Mouse (Mus musculus) liver (tissue): ENCODE data around the gene Gm13277.
"Not testable (repeated sequence)": the region's sequence is repeated elsewhere in the genome, so short reads cannot be mapped to it uniquely, and the experiment has no call there.

Source experiments
- DNase-seq: peaks from one replicate; pipeline ENCODE4 v3.0.0-alpha.2; 2020; ENCODE audit warnings: mixed read lengths

Gene Gm13277

DNA sequence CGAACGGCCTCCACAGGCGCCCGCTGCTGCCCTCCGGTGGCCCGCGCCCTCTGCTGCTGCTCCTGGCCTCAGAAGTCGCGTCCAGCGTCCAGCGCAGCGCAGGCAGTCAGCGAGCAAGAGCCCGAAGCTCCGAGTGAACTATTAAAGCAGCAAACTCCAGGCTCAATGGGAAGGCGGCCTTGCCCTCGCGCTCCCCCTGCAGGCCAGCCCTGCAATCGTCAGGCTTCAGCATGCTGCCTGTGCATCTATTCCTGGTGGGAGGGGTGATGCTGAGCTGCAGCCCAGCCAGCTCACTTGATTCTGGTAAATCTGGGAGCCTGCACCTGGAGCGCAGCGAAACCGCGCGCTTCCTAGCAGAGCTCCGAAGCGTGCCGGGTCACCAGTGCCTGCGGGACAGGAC, at the start of gene Gm13277:
Gene Gm13277 (plus strand): TSS at position 231 of the 400 bp plus-strand sequence.
- not testable (repeated sequence) for DNase-seq

DNA sequence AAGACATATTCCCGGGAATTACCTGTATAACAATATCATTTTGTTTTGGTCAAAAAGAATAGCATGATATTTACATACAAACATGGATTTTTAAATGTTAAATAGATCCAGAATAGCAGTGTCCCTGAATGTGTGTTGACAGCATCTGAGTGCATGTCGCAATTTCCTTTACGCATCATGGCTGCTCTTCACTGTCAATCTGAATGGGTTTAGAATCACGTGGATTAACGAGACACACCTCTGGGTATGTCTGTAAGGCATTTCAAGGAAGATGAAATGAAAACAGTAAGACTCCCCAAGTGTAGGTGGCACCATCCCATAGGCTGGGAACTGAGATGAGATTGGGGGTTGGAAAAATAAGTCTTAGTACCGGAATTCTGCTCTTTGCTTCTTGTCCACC, 49.4 kb upstream of the Gm13277 start:
- no peak for DNase-seq

DNA sequence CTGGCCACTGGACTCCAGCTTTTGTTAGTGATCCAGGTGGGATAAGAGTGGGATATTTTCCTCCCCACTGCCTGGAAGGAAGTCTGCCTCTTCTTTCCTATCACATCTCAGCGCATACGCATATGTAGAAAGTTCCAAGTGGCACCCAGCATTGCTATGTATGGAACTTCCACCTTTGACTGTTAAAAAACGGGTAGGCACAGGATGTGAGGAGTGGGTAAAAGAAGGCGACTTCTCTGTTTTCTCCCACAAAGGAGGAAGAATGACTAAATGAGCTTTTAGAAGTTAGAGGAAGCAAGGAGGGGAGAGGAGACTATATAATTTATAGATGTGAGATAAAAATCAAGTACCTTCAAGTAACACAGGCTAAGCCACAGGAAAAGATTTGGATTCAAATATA, 47.0 kb upstream of the Gm13277 start:
- DNase-seq, result no peak

DNA sequence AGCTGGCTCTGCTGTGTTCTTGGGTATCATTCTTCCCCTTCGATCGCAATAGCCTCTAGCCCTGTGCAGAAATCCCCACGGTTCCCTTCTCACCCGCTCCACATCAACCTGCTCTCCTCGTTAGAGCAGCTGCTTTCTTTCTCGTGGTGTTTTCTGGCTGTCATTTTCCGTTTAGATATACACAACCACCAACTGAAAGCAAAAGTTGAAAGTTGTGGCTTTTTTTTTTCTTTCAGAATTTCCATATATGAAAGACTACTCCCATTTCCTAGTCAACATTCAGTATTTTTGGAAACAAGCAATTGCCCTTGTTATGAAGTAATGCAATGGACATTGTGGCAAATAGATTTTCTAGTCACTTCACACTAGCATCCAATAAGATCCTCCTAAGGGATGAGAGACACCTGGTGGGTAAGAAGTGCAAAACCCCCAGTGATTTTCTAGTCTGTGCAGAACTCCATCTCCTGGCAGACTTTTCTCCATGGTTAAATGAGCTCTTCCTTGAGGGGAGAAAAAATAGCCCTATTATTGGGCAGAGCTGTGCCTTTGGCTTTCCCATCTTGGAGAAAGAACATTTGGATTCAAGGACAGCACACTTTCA, 45.6 kb upstream of the Gm13277 start:
- DNase-seq, result no peak

DNA sequence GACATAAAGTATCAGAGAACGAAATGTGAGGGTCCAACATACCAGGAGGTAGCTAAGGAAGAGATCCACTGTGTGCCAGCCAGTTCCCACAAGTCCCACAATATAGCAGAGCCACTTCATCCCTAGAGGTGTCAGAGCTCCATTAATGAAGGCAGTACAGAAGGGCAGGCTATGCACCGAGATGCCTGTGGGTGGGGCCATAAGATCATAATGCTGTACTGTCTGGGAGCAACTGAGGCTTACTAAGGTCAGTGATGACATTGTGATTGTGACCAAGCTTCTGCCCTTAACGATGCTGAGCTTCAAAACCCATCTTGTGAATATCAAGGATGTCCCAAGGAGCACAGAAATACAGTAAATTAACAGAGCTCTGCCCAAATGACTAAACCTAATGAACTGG, 44.2 kb upstream of the Gm13277 start:
- DNase-seq, result no peak

DNA sequence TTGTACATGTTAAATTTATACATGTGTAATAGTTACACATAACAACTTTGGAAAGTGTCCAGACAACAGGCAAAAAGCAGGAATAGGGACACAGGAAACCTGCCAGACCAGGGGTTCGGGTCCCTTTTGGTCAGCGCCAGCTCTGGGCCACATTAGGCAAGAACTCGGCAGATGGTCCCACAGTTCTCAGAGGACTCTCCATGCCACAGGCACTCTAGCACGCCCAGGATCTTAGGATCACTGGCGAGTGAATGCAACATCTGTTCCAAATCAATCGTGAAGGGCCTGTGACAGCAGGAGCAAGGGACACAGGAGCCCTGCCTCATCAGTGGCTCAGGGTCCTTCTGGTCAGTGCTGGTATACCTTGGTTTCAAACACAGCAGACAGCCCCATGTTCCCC, 38.5 kb upstream of the Gm13277 start:
- no peak for DNase-seq

DNA sequence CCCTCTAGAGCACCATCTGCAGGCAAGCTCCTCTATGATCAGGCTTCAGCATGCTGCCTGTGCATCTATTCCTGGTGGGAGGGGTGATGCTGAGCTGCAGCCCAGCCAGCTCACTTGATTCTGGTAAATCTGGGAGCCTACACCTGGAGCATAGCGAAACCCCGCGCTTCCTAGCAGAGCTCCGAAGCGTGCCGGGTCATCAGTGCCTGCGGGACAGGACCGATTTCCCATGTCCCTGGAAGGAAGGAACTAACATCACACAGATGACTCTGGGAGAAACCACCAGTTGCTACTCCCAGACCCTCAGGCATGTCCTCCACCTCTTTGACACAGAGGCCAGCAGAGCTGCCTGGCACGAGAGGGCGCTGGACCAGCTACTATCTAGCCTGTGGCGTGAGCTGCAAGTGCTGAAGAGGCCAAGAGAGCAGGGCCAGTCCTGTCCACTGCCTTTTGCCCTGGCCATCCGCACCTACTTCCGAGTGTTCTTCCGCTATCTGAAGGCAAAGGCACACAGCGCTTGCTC, 33.6 kb upstream of the Gm13277 start, which contains the start of gene Gm13271:
Gene Gm13271 (plus strand): TSS at position 51 of the 523 bp plus-strand sequence.
- DNase-seq, result not testable (repeated sequence)

DNA sequence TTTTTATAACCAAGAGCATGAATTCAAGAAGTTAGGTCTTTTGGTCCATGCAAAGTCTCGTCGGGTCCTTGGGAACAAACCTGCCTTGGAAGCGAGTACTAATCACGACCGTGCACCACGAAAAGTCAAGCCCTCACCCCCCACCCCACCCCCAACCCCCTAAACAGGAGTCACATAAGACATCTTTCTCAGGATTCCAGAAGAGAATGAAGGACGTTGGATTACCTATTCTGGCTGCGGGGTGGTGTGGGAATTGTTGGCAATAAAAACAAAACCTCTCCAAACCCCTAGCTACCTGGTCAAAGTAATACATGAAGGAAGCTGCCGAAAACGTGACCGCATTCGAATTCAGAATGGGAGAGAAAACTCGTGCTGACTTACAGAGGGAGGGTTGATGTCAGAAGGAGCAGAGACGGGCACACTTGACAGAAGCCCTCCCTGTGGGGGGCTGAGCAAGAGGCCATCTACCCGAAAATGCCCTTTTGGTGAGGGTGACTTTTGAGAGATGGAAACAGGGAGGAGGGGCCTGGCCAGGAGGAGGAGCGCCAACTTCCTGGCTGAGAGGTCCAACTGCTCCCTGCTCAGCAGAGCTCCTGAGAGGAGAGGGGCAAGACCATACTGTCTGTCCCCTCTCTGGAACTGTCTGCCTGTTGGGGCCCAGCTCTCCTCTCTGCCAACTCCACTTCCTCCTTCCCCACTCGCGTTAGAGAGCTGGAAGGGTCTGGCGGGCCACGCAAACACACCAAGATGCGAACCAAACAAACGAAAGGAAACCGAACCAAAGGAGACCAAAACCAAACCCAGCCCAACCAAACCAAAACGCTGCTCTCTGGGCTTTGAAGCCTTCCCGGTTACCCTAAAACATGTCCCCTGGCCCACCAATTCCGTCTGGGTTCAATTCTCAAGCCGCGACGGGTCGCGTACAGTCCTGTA, 31.6 kb upstream of the Gm13277 start:
- DNase-seq, result not testable (repeated sequence)

DNA sequence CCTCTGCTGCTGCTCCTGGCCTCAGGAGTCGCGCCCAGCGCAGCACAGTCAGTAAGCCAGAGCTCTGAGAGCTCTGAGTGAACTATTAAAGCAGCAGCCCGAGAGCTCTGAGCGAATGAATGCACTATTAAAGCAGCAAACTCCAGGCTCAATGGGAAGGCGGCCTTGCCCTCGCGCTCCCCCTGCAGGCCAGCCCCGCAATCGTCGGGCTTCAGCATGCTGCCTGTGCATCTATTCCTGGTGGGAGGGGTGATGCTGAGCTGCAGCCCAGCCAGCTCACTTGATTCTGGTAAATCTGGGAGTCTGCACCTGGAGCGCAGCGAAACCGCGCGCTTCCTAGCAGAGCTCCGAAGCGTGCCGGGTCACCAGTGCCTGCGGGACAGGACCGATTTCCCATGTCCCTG, 30.8 kb upstream of the Gm13277 start:
- peak; percentile 78 for DNase-seq

DNA sequence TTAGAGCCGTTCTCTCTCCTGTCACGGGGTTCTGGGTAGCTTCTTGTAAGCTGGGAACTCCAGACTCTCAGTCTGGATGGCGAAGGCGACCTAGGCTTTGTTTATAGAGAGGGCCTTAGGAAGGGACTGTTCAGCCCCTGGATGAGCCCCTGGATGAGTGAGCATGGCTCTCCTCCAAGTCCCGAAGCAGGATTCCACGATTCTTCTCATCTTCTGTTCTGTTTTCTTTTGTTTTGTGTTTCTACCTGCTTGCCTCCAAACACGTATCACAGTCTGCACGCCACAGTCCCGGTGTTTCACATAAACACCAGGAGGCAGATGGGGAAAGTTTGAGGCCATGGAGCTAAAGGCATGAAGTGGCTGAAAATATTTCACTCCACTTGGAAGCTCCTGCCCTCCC, 29.7 kb upstream of the Gm13277 start:
- not testable (repeated sequence) for DNase-seq

DNA sequence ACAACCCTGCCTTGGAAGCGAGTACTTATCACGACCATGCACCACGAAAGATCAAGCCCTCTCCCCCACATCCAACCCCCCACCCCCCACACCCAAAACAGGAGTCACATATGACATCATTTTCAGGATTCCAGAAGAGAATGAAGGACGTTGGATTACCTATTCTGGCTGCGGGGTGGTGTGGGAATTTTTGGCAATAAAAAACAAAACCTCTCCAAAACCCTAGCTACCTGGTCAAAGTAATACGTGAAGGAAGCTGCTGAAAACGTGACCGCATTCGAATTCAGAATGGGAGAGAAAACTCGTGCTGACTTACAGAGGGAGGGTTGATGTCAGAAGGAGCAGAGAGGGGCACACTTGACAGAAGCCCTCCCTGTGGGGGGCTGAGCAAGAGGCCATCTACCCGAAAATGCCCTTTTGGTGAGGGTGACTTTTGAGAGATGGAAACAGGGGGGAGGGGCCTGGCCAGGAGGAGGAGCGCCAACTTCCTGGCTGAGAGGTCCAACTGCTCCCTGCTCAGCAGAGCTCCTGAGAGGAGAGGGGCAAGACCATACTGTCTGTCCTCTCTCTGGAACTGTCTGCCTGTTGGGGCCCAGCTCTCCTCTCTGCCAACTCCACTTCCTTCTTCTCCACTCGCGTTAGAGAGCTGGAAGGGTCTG, 28.7 kb upstream of the Gm13277 start, which contains the start of gene Gm13283:
Gene Gm13283 (plus strand): TSS at position 510 of the 659 bp plus-strand sequence.
- not testable (repeated sequence) for DNase-seq

DNA sequence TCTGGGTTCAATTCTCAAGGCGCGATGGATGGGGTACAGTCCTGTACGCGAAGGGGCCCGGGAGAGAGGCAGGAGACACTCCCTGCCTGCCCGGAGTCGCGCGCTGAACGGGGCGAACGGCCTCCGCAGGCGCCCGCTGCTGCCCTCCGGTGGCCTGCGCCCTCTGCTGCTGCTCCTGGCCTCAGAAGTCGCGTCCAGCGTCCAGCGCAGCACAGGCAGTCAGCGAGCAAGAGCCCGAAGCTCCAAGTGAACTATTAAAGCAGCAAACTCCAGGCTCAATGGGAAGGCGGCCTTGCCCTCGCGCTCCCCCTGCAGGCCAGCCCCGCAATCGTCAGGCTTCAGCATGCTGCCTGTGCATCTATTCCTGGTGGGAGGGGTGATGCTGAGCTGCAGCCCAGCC, 28.0 kb upstream of the Gm13277 start:
- DNase-seq, result peak; percentile 80

DNA sequence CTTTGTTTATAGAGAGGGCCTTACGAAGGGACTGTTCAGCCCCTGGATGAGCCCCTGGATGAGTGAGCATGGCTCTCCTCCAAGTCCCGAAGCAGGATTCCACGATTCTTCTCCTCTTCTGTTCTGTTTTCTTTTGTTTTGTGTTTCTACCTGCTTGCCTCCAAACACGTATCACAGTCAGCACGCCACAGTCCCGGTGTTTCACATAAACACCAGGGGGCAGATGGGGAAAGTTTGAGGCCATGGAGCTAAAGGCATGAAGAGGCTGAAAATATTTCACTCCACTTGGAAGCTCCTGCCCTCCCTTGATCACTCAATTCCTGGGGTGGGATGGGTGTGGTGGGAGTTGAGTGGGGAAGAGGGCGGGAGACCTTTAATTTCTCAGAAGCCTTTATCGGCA, 26.7 kb upstream of the Gm13277 start:
- DNase-seq, result not testable (repeated sequence)

DNA sequence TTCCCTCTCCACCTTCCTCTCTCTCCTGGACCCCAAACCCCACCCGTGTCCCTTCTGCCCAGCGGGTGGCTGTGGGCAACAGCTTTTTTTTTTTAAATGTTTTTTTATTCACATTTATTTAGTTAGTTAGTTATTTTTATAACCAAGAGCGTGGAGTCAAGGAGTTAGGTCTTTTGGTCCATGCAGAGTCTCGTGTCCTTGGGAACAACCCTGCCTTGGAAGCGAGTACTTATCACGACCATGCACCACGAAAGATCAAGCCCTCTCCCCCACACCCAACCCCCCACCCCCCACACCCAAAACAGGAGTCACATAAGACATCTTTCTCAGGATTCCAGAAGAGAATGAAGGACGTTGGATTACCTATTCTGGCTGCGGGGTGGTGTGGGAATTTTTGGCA, 26.1 kb upstream of the Gm13277 start:
- DNase-seq, result not testable (repeated sequence)

DNA sequence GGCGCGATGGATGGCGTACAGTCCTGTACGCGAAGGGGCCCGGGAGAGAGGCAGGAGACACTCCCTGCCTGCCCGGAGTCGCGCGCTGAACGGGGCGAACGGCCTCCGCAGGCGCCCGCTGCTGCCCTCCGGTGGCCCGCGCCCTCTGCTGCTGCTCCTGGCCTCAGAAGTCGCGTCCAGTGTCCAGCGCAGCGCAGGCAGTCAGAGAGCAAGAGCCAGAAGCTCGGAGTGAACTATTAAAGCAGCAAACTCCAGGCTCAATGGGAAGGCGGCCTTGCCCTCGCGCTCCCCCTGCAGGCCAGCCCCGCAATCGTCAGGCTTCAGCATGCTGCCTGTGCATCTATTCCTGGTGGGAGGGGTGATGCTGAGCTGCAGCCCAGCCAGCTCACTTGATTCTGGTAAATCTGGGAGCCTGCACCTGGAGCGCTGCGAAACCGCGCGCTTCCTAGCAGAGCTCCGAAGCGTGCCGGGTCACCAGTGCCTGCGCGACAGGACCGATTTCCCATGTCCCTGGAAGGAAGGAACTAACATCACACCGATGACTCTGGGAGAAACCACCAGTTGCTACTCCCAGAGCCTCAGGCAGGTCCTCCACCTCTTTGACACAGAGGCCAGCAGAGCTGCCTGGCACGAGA, 24.9 kb upstream of the Gm13277 start:
- DNase-seq, result peak; percentile 69

DNA sequence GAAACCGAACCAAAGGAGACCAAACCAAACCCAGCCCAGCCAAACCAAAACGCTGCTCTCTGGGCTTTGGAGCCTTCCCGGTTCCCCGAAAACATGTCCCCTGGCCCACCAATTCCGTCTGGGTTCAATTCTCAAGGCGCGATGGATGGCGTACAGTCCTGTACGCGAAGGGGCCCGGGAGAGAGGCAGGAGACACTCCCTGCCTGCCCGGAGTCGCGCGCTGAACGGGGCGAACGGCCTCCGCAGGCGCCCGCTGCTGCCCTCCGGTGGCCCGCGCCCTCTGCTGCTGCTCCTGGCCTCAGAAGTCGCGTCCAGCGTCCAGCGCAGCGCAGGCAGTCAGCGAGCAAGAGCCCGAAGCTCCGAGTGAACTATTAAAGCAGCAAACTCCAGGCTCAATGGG, 14.9 kb upstream of the Gm13277 start, which contains the start of gene Gm13290:
Gene Gm13290 (plus strand): TSS at position 301 of the 400 bp plus-strand sequence.
- not testable (repeated sequence) for DNase-seq

DNA sequence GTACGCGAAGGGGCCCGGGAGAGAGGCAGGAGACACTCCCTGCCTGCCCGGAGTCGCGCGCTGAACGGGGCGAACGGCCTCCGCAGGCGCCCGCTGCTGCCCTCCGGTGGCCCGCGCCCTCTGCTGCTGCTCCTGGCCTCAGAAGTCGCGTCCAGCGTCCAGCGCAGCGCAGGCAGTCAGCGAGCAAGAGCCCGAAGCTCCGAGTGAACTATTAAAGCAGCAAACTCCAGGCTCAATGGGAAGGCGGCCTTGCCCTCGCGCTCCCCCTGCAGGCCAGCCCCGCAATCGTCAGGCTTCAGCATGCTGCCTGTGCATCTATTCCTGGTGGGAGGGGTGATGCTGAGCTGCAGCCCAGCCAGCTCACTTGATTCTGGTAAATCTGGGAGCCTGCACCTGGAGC, 11.8 kb upstream of the Gm13277 start, which contains the start of gene Gm13289:
Gene Gm13289 (plus strand): TSS at position 301 of the 400 bp plus-strand sequence.
- not testable (repeated sequence) for DNase-seq

DNA sequence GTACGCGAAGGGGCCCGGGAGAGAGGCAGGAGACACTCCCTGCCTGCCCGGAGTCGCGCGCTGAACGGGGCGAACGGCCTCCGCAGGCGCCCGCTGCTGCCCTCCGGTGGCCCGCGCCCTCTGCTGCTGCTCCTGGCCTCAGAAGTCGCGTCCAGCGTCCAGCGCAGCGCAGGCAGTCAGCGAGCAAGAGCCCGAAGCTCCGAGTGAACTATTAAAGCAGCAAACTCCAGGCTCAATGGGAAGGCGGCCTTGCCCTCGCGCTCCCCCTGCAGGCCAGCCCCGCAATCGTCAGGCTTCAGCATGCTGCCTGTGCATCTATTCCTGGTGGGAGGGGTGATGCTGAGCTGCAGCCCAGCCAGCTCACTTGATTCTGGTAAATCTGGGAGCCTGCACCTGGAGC, 8.9 kb upstream of the Gm13277 start, which contains the start of gene Gm13272:
Gene Gm13272 (plus strand): TSS at position 301 of the 400 bp plus-strand sequence.
- not testable (repeated sequence) for DNase-seq

DNA sequence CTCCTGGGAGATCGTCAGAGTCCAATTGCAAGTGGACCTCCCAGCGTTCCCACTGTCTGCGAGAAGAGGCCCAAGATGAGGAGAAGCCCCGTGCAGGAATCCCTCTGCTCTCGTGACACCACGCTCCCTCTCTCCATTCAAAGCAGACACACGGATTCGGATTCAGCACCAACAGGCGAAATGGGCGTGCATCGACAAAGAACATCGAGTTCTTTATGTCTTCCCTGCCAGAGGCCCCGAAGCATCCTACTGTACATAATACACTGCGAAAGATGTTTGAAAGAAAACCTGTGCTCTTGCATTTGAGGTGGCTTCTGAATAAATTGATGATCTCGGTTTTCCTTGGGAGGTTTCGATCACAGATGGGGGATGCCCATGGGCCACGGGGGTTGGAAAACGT, 8.1 kb upstream of the Gm13277 start:
- not testable (repeated sequence) for DNase-seq

DNA sequence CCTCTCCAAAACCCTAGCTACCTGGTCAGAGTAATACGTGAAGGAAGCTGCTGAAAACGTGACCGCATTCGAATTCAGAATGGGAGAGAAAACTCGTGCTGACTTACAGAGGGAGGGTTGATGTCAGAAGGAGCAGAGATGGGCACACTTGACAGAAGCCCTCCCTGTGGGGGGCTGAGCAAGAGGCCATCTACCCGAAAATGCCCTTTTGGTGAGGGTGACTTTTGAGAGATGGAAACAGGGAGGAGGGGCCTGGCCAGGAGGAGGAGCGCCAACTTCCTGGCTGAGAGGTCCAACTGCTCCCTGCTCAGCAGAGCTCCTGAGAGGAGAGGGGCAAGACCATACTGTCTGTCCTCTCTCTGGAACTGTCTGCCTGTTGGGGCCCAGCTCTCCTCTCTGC, 6.6 kb upstream of the Gm13277 start, which contains the start of gene Ifnz:
Gene Ifnz (plus strand): TSS at position 301 of the 400 bp plus-strand sequence.
- not testable (repeated sequence) for DNase-seq

DNA sequence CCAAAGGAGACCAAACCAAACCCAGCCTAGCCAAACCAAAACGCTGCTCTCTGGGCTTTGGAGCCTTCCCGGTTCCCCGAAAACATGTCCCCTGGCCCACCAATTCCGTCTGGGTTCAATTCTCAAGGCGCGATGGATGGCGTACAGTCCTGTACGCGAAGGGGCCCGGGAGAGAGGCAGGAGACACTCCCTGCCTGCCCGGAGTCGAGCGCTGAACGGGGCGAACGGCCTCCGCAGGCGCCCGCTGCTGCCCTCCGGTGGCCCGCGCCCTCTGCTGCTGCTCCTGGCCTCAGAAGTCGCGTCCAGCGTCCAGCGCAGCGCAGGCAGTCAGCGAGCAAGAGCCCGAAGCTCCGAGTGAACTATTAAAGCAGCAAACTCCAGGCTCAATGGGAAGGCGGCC, 6.1 kb upstream of the Gm13277 start:
- not testable (repeated sequence) for DNase-seq

DNA sequence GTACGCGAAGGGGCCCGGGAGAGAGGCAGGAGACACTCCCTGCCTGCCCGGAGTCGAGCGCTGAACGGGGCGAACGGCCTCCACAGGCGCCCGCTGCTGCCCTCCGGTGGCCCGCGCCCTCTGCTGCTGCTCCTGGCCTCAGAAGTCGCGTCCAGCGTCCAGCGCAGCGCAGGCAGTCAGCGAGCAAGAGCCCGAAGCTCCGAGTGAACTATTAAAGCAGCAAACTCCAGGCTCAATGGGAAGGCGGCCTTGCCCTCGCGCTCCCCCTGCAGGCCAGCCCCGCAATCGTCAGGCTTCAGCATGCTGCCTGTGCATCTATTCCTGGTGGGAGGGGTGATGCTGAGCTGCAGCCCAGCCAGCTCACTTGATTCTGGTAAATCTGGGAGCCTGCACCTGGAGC, 3.0 kb upstream of the Gm13277 start, which contains the start of gene Gm13276:
Gene Gm13276 (plus strand): TSS at position 301 of the 400 bp plus-strand sequence.
- not testable (repeated sequence) for DNase-seq
